Mouse (Mus musculus): ENCODE results near the gene Tfpt. TPM values are rescaled to one million over a fixed set of nuclear protein-coding genes. Genes with fewer than 3 reads are reported as not detected.
"Not testable (repeated sequence)": the region's sequence is repeated elsewhere in the genome, so short reads cannot be mapped to it uniquely, and the experiment has no call there.

Gene Tfpt
- total and polyA plus RNA-seq, 2 experiments: 4.3 to 5.7 TPM

DNA sequence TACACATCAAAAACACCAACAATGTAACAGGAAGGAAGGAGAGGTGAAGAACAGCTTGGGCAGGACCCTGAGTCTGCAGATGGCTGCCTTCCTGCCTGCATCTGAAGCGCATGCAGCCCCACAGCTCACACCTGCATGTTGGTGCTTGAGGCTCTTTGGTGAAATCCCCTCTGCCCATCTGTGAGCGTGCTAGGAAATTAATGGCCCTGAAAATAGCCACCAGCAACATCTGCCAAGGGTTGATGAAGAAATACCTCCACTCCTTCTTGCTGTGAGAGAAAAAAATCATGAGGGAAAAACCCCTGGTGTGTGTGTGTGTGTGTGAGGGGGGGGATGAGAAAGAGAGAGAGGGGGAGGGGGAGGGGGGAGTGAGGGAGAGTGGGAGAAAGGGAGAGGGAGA is 49.7 kb downstream of the Tfpt start:
- Histone ChIP-seq H3K9ac (ENCODE audit: low read depth, low read length) (no peak overlapping the region), H3K27me3 (ENCODE audit: control insufficient read depth, insufficient read depth, low read length) (no peaks in the 10 kb centered on the region), H3K27ac (replicated peaks; ENCODE audit: insufficient read depth, low read depth, low read length) (no peak overlapping the region), H3K4me3 (ENCODE audit: insufficient read depth, low read depth, low read length) (no peak overlapping the region), H3K36me3 (ENCODE audit: control insufficient read depth, insufficient read depth, low read length) (no peaks in the 10 kb centered on the region), H3K4me1 (ENCODE audit: control insufficient read depth, insufficient read depth, low read length) (no peaks in the 10 kb centered on the region), H3K79me2 (ENCODE audit: control insufficient read depth, insufficient read depth, low read length) (no peaks in the 10 kb centered on the region)
- no peak for TF ChIP-seq CTCF (IDR thresholded peaks at IDR 0.05; ENCODE audit: low read depth, low read length)
- no peak for TF ChIP-seq POLR2A (IDR thresholded peaks at IDR 0.05; ENCODE audit: extremely low read depth, insufficient read depth, low read length)
- WGBS: 66% methylated on average over 2 of the region's 2 CpGs
- DNase-seq (ENCODE audit: extremely low read depth, low read depth, low spot score): no peak

DNA sequence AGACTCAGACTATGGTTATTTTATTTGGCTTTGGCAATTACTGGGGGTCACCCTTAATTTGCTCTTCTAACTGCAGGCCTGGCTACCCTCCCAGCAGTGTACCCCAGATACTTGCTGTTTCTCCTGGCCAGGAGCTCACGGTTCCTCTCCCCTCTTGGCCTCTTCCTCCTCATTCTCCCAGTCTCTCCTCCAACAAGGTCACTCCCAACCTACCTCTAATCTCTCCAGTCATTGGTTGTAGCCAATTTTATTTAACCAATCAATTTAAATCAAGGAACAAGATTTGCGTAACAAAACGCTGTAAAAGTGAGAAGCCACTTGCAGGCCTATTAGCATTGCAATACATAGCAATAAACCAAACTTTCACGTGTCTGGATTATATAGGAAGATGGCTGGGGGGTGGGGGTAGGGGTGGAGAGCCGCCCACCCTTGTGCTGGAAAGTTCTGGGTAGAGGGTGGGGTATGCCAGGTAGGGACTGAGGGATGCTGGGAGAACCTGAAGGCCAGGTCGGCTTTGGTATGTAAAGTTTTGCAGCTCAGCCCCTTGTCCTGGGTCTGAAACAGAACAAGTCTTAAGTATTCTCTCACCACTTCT is 50.7 kb downstream of the Tfpt start:
- Histone ChIP-seq H3K27ac (replicated peaks; ENCODE audit: insufficient read depth, low read depth, low read length) (no peak overlapping the region), H3K9ac (ENCODE audit: low read depth, low read length) (no peak overlapping the region), H3K79me2 (ENCODE audit: control insufficient read depth, insufficient read depth, low read length) (no peaks in the 10 kb centered on the region), H3K36me3 (ENCODE audit: control insufficient read depth, insufficient read depth, low read length) (no peaks in the 10 kb centered on the region), H3K4me3 (ENCODE audit: insufficient read depth, low read depth, low read length) (no peak overlapping the region), H3K27me3 (ENCODE audit: control insufficient read depth, insufficient read depth, low read length) (no peaks in the 10 kb centered on the region), H3K4me1 (ENCODE audit: control insufficient read depth, insufficient read depth, low read length) (no peaks in the 10 kb centered on the region)
- no peak for DNase-seq (ENCODE audit: extremely low read depth, low read depth, low spot score)
- 65% methylated on average over 6 of the region's 6 CpGs for WGBS
- no peak for TF ChIP-seq POLR2A (IDR thresholded peaks at IDR 0.05; ENCODE audit: extremely low read depth, insufficient read depth, low read length)
- no peak for TF ChIP-seq CTCF (IDR thresholded peaks at IDR 0.05; ENCODE audit: low read depth, low read length)

DNA sequence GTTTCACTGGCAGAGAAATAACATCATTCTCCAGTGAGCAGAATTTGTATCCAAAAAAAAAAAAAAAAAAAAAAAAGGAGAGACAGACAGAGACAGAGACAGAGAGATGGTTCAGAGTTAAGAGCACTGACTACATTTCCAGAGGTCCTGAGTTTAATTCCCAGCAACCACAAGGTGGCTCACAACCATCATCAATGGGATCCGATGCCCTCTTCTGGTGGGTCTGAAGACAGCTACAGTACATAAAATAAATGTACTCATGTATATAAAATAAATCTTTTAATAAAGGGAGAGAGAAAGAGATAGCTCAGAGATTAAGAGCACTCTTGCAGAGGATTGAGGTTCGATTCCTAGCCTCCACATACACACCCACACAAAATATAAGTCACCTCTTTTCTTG is 51.5 kb downstream of the Tfpt start:
- Histone ChIP-seq H3K27me3 (ENCODE audit: control insufficient read depth, insufficient read depth, low read length) (no peaks in the 10 kb centered on the region), H3K79me2 (ENCODE audit: control insufficient read depth, insufficient read depth, low read length) (no peaks in the 10 kb centered on the region), H3K27ac (replicated peaks; ENCODE audit: insufficient read depth, low read depth, low read length) (no peak overlapping the region), H3K9ac (ENCODE audit: low read depth, low read length) (no peak overlapping the region), H3K4me3 (ENCODE audit: insufficient read depth, low read depth, low read length) (no peak overlapping the region), H3K36me3 (ENCODE audit: control insufficient read depth, insufficient read depth, low read length) (no peaks in the 10 kb centered on the region), H3K4me1 (ENCODE audit: control insufficient read depth, insufficient read depth, low read length) (no peaks in the 10 kb centered on the region)
- WGBS: 85% methylated on average over 2 of the region's 2 CpGs
- DNase-seq (ENCODE audit: extremely low read depth, low read depth, low spot score): no peak
- TF ChIP-seq POLR2A (IDR thresholded peaks at IDR 0.05; ENCODE audit: extremely low read depth, insufficient read depth, low read length) (no peak), CTCF (IDR thresholded peaks at IDR 0.05; ENCODE audit: low read depth, low read length) (no peak)

GRCm38 (mm10) chr7:3576354-3577124 is 53.2 kb downstream of the Tfpt start:
- Histone ChIP-seq H3K9ac (ENCODE audit: low read depth, low read length) (no peak overlapping the region), H3K27me3 (ENCODE audit: control insufficient read depth, insufficient read depth, low read length) (no peaks in the 10 kb centered on the region), H3K27ac (replicated peaks; ENCODE audit: insufficient read depth, low read depth, low read length) (no peak overlapping the region), H3K36me3 (ENCODE audit: control insufficient read depth, insufficient read depth, low read length) (no peaks in the 10 kb centered on the region), H3K4me1 (ENCODE audit: control insufficient read depth, insufficient read depth, low read length) (no peaks in the 10 kb centered on the region), H3K4me3 (ENCODE audit: insufficient read depth, low read depth, low read length) (no peak overlapping the region), H3K79me2 (ENCODE audit: control insufficient read depth, insufficient read depth, low read length) (no peaks in the 10 kb centered on the region)
- DNase-seq (ENCODE audit: extremely low read depth, low read depth, low spot score): no peak
- TF ChIP-seq CTCF (IDR thresholded peaks at IDR 0.05; ENCODE audit: low read depth, low read length) (no peak), POLR2A (IDR thresholded peaks at IDR 0.05; ENCODE audit: extremely low read depth, insufficient read depth, low read length) (no peak)
- WGBS: 75% methylated on average over 5 of the region's 5 CpGs

GRCm38 (mm10) chr7:3574216-3574615 is 55.5 kb downstream of the Tfpt start:
- TF ChIP-seq POLR2A (IDR thresholded peaks at IDR 0.05; ENCODE audit: extremely low read depth, insufficient read depth, low read length) (no peak), CTCF (IDR thresholded peaks at IDR 0.05; ENCODE audit: low read depth, low read length) (no peak)
- Histone ChIP-seq H3K79me2 (ENCODE audit: control insufficient read depth, insufficient read depth, low read length) (no peaks in the 10 kb centered on the region), H3K36me3 (ENCODE audit: control insufficient read depth, insufficient read depth, low read length) (no peaks in the 10 kb centered on the region), H3K27ac (replicated peaks; ENCODE audit: insufficient read depth, low read depth, low read length) (no peak overlapping the region), H3K27me3 (ENCODE audit: control insufficient read depth, insufficient read depth, low read length) (no peaks in the 10 kb centered on the region), H3K9ac (ENCODE audit: low read depth, low read length) (no peak overlapping the region), H3K4me1 (ENCODE audit: control insufficient read depth, insufficient read depth, low read length) (no peaks in the 10 kb centered on the region), H3K4me3 (ENCODE audit: insufficient read depth, low read depth, low read length) (no peak overlapping the region)
- DNase-seq (ENCODE audit: extremely low read depth, low read depth, low spot score): no peak
- 55% methylated on average over 5 of the region's 5 CpGs for WGBS

GRCm38 (mm10) chr7:3571847-3572246 is 57.9 kb downstream of the Tfpt start:
- Histone ChIP-seq H3K9ac (ENCODE audit: low read depth, low read length) (no peak overlapping the region), H3K4me3 (ENCODE audit: insufficient read depth, low read depth, low read length) (no peak overlapping the region), H3K27me3 (ENCODE audit: control insufficient read depth, insufficient read depth, low read length) (no peaks in the 10 kb centered on the region), H3K4me1 (ENCODE audit: control insufficient read depth, insufficient read depth, low read length) (no peaks in the 10 kb centered on the region), H3K36me3 (ENCODE audit: control insufficient read depth, insufficient read depth, low read length) (no peaks in the 10 kb centered on the region), H3K79me2 (ENCODE audit: control insufficient read depth, insufficient read depth, low read length) (no peaks in the 10 kb centered on the region), H3K27ac (replicated peaks; ENCODE audit: insufficient read depth, low read depth, low read length) (no peak overlapping the region)
- no peak for TF ChIP-seq CTCF (IDR thresholded peaks at IDR 0.05; ENCODE audit: low read depth, low read length)
- no peak for TF ChIP-seq POLR2A (IDR thresholded peaks at IDR 0.05; ENCODE audit: extremely low read depth, insufficient read depth, low read length)
- no peak for DNase-seq (ENCODE audit: extremely low read depth, low read depth, low spot score)
- 80% methylated on average over 1 of the region's 1 CpGs for WGBS

DNA sequence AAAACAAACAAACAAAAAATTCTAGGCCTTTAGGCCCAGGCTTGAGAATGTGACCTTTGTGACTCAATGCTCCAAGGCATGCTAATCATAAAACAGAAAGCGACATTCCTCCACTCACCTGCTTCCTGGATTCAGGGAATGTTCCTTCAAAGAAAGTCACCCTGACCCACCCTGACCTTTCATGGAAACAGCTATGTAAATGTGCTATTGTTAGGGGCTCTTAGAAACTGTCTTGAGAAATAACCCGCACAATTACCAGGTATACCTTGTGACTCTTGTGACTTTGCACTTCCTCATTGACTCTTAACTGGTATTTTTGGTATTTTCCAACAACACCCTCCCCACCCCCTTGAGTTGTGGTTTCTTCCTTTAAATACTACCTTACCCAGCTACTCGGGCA is 59.1 kb downstream of the Tfpt start:
- not testable (repeated sequence) for H3K9ac ChIP-seq (ENCODE audit: low read depth, low read length); H3K27me3 ChIP-seq (ENCODE audit: control insufficient read depth, insufficient read depth, low read length); H3K4me3 ChIP-seq (ENCODE audit: insufficient read depth, low read depth, low read length); H3K4me1 ChIP-seq (ENCODE audit: control insufficient read depth, insufficient read depth, low read length); H3K79me2 ChIP-seq (ENCODE audit: control insufficient read depth, insufficient read depth, low read length); H3K36me3 ChIP-seq (ENCODE audit: control insufficient read depth, insufficient read depth, low read length); H3K27ac ChIP-seq (replicated peaks; ENCODE audit: insufficient read depth, low read depth, low read length); DNase-seq (ENCODE audit: extremely low read depth, low read depth, low spot score)
- WGBS: 95% methylated on average over 3 of the region's 3 CpGs

Measured in liver, adult 2 months (tissue).